Mouse (Mus musculus) lung, embryonic 15.5 days (tissue): ENCODE measurements around the gene Dusp14. TPM values are rescaled to one million over a fixed set of nuclear protein-coding genes. Genes with fewer than 3 reads are reported as not detected.
A peak's percentile ranks its signal among the peaks of the same experiment; 100 is the strongest.

Source experiments
- ATAC-seq: fragments of 200-750 bp; cut with Nextera tagmentation; 2 replicates; pipeline ENCODE4 v1.8.0; 2017; ENCODE audit warnings: moderate number of reproducible peaks, borderline replicate concordance; ENCODE audit not compliant: low FRiP score, low TSS enrichment; ENCODE audit errors: extremely low read depth
- H3K27ac ChIP-seq: fragments of 300-500 bp; sonication (generic); 2 replicates; pipeline ENCODE4 v1.5.1; 2015; ENCODE audit warnings: moderate library complexity, mild to moderate bottlenecking, inconsistent platforms
- H3K27me3 ChIP-seq: fragments of 300-500 bp; sonication (generic); 2 replicates; pipeline ENCODE4 v1.6.1; 2015; ENCODE audit warnings: inconsistent platforms
- H3K36me3 ChIP-seq: fragments of 300-500 bp; sonication (generic); 2 replicates; pipeline ENCODE4 v1.6.1; 2015; ENCODE audit warnings: inconsistent platforms
- H3K4me1 ChIP-seq: fragments of 300-500 bp; sonication (generic); 2 replicates; pipeline ENCODE4 v1.6.1; 2015; ENCODE audit warnings: inconsistent platforms
- H3K4me2 ChIP-seq: fragments of 300-500 bp; sonication (generic); 2 replicates; pipeline ENCODE4 v1.6.1; 2015; ENCODE audit warnings: inconsistent platforms, mild to moderate bottlenecking, moderate library complexity
- H3K4me3 ChIP-seq: fragments of 300-500 bp; sonication (generic); 2 replicates; pipeline ENCODE4 v1.5.1; 2015; ENCODE audit warnings: mild to moderate bottlenecking, inconsistent platforms
- H3K9ac ChIP-seq: fragments of 300-500 bp; sonication (generic); 2 replicates; pipeline ENCODE4 v1.6.1; 2015; ENCODE audit warnings: inconsistent platforms
- H3K9me3 ChIP-seq: fragments of 300-500 bp; sonication (generic); 2 replicates; pipeline ENCODE4 v1.6.1; 2016; ENCODE audit warnings: inconsistent platforms
- whole genome bisulfite sequencing: fragments of 180-500 bp; shearing (Covaris S2); methylation state at CpG from one replicate; pipeline ENCODE4 v1.1.7; 2015; 5-methylcytosine and 5-hydroxymethylcytosine counted together
- polyA plus RNA-seq: library from polyadenylated mRNA; unstranded; fragments of >200 nt; fragmentation: Nextera tagmentation; extraction: Ambion mirVana; gene quantifications from 2 replicates; pipeline ENCODE4 v1.2.1, GENCODE M21; 2015

Dusp14 gene
- polyA plus RNA-seq, 1 experiment from 2014 or later: 24.3 TPM

- Histone ChIP-seq H3K9ac (no peak overlapping the region), H3K4me3 (no peak overlapping the region), H3K27me3 (no peaks in the 10 kb centered on the region), H3K36me3 (no peaks in the 10 kb centered on the region), H3K4me2 (no peak overlapping the region), H3K9me3 (no peaks in the 10 kb centered on the region), H3K4me1 (peaks cover 25% of the 10 kb centered on the region), H3K27ac (no peak overlapping the region)
- ATAC-seq: peak; percentile 28; the same call in 1 of the 2 replicates
- WGBS: 57% methylated on average over 14 of the region's 14 CpGs
Measured at GRCm38 (mm10) chr11:84042808-84043762, 26.0 kb downstream of the Dusp14 start.

GRCm38 (mm10) chr11:84040621-84041020 is 28.4 kb downstream of the Dusp14 start:
- no peaks in the 10 kb centered on the region for H3K9me3 ChIP-seq
- peaks cover 19% of the 10 kb centered on the region for H3K4me1 ChIP-seq
- 0 out of 2 replicates have a peak, but pooled peaks have one; percentile 23 for ATAC-seq
- 46% methylated on average over 6 of the region's 6 CpGs for WGBS
- H3K9ac ChIP-seq: no peak overlapping the region
- no peak overlapping the region for H3K4me3 ChIP-seq
- H3K4me2 ChIP-seq: no peak overlapping the region
- no peaks in the 10 kb centered on the region for H3K27me3 ChIP-seq
- no peaks in the 10 kb centered on the region for H3K36me3 ChIP-seq
- no peak overlapping the region for H3K27ac ChIP-seq

GRCm38 (mm10) chr11:84033671-84034070 is 35.4 kb downstream of the Dusp14 start:
- Histone ChIP-seq H3K9me3 (no peaks in the 10 kb centered on the region), H3K27ac (no peak overlapping the region), H3K4me2 (no peak overlapping the region), H3K36me3 (0 out of 2 replicates have a peak, but pooled peaks cover 4% of the 10 kb centered on the region), H3K27me3 (no peaks in the 10 kb centered on the region), H3K9ac (no peak overlapping the region), H3K4me1 (0 out of 2 replicates have a peak, but pooled peaks cover 6% of the 10 kb centered on the region), H3K4me3 (no peak overlapping the region)
- WGBS: 83% methylated on average over 5 of the region's 5 CpGs
- ATAC-seq: no peak

GRCm38 (mm10) chr11:84032559-84032958 is 36.5 kb downstream of the Dusp14 start:
- WGBS: 70% methylated on average over 5 of the region's 5 CpGs
- no peaks in the 10 kb centered on the region for H3K9me3 ChIP-seq
- 0 out of 2 replicates have a peak, but pooled peaks cover 14% of the 10 kb centered on the region for H3K4me1 ChIP-seq
- H3K9ac ChIP-seq: no peak overlapping the region
- H3K4me3 ChIP-seq: no peak overlapping the region
- H3K27ac ChIP-seq: no peak overlapping the region
- H3K4me2 ChIP-seq: no peak overlapping the region
- ATAC-seq: no peak
- H3K36me3 ChIP-seq: 0 out of 2 replicates have a peak, but pooled peaks cover 4% of the 10 kb centered on the region
- H3K27me3 ChIP-seq: no peaks in the 10 kb centered on the region

GRCm38 (mm10) chr11:84031971-84032370 is 37.1 kb downstream of the Dusp14 start:
- no peak for ATAC-seq
- Histone ChIP-seq H3K4me1 (0 out of 2 replicates have a peak, but pooled peaks cover 14% of the 10 kb centered on the region), H3K27ac (no peak overlapping the region), H3K27me3 (no peaks in the 10 kb centered on the region), H3K4me3 (no peak overlapping the region), H3K9ac (no peak overlapping the region), H3K36me3 (peaks cover 4% of the 10 kb centered on the region; the same call in 1 of the 2 replicates), H3K4me2 (no peak overlapping the region), H3K9me3 (no peaks in the 10 kb centered on the region)
- 43% methylated on average over 9 of the region's 9 CpGs for WGBS

- Histone ChIP-seq H3K9ac (no peak overlapping the region), H3K36me3 (peaks cover 35% of the 10 kb centered on the region), H3K9me3 (no peaks in the 10 kb centered on the region), H3K27me3 (no peaks in the 10 kb centered on the region), H3K4me1 (0 out of 2 replicates have a peak, but pooled peaks cover 14% of the 10 kb centered on the region), H3K27ac (peak overlapping the region; percentile 46; the same call in 1 of the 2 replicates), H3K4me3 (no peak overlapping the region), H3K4me2 (no peak overlapping the region)
- 49% methylated on average over 9 of the region's 9 CpGs for WGBS
- peak; percentile 49; the same call in 1 of the 2 replicates for ATAC-seq
Measured at GRCm38 (mm10) chr11:84028271-84029028, 40.6 kb downstream of the Dusp14 start.

GRCm38 (mm10) chr11:84027231-84027630 is 41.8 kb downstream of the Dusp14 start:
- Histone ChIP-seq H3K9ac (no peak overlapping the region), H3K4me3 (no peak overlapping the region), H3K27me3 (no peaks in the 10 kb centered on the region), H3K4me1 (0 out of 2 replicates have a peak, but pooled peaks cover 14% of the 10 kb centered on the region), H3K36me3 (peaks cover 31% of the 10 kb centered on the region), H3K27ac (no peak overlapping the region), H3K4me2 (no peak overlapping the region), H3K9me3 (no peaks in the 10 kb centered on the region)
- WGBS: 68% methylated on average over 5 of the region's 5 CpGs
- no peak for ATAC-seq

GRCm38 (mm10) chr11:84016810-84017508 is 52.1 kb downstream of the Dusp14 start:
- Histone ChIP-seq H3K4me3 (no peak overlapping the region), H3K9ac (no peak overlapping the region), H3K27me3 (no peaks in the 10 kb centered on the region), H3K4me2 (no peak overlapping the region), H3K27ac (no peak overlapping the region), H3K36me3 (peaks cover 7% of the 10 kb centered on the region; the same call in 1 of the 2 replicates), H3K9me3 (no peaks in the 10 kb centered on the region), H3K4me1 (no peaks in the 10 kb centered on the region)
- ATAC-seq: no peak
- 83% methylated on average over 7 of the region's 7 CpGs for WGBS

- Histone ChIP-seq H3K9ac (no peak overlapping the region), H3K27ac (no peak overlapping the region), H3K4me1 (no peaks in the 10 kb centered on the region), H3K27me3 (no peaks in the 10 kb centered on the region), H3K4me2 (no peak overlapping the region), H3K36me3 (peaks cover 5% of the 10 kb centered on the region; the same call in 1 of the 2 replicates), H3K4me3 (no peak overlapping the region), H3K9me3 (no peaks in the 10 kb centered on the region)
- WGBS: 70% methylated on average over 6 of the region's 6 CpGs
- ATAC-seq: no peak
Measured at GRCm38 (mm10) chr11:84016147-84016809, 52.8 kb downstream of the Dusp14 start.

- no peaks in the 10 kb centered on the region for H3K27me3 ChIP-seq
- H3K36me3 ChIP-seq: peaks cover 13% of the 10 kb centered on the region; the same call in 1 of the 2 replicates
- no peak overlapping the region for H3K4me3 ChIP-seq
- H3K27ac ChIP-seq: no peak overlapping the region
- WGBS: 20% methylated on average over 7 of the region's 7 CpGs
- H3K4me2 ChIP-seq: no peak overlapping the region
- no peaks in the 10 kb centered on the region for H3K9me3 ChIP-seq
- no peaks in the 10 kb centered on the region for H3K4me1 ChIP-seq
- no peak for ATAC-seq
- H3K9ac ChIP-seq: no peak overlapping the region
Measured at GRCm38 (mm10) chr11:84013105-84013504, 56.0 kb downstream of the Dusp14 start.

- no peaks in the 10 kb centered on the region for H3K9me3 ChIP-seq
- H3K9ac ChIP-seq: no peak overlapping the region
- H3K4me2 ChIP-seq: no peak overlapping the region
- peaks cover 13% of the 10 kb centered on the region; the same call in 1 of the 2 replicates for H3K36me3 ChIP-seq
- WGBS: 55% methylated on average over 2 of the region's 2 CpGs
- no peak overlapping the region for H3K27ac ChIP-seq
- no peaks in the 10 kb centered on the region for H3K4me1 ChIP-seq
- no peak for ATAC-seq
- no peak overlapping the region for H3K4me3 ChIP-seq
- no peaks in the 10 kb centered on the region for H3K27me3 ChIP-seq
Measured at GRCm38 (mm10) chr11:84011576-84011975, 57.5 kb downstream of the Dusp14 start.
